8 mouse cellular contexts compared by ENCODE assay signal in genomic region chr2:164785481-164786387, GRCm38 (mm10). TPM values are rescaled to one million over a fixed set of nuclear protein-coding genes. Genes with fewer than 3 reads are reported as not detected.
DNase-seq lines count a peak whose midpoint lies in the region; ATAC-seq and TF ChIP-seq lines count a peak whose summit lies in the region.

Gene Snx21, plus strand, starts transcription at chr2:164785823.

- peak; percentile 49 for TF ChIP-seq CTCF in hindbrain, postnatal 0 days (IDR thresholded peaks at IDR 0.05; ENCODE audit: low read depth)

- DNase-seq in adrenal gland, adult (ENCODE audit: inconsistent age in 2 of 2, low spot score in 1 of 2): peak; percentile 98
- DNase-seq in embryo, embryonic 10 days (ENCODE audit: low spot score): peak; percentile 83
- peak; percentile 89 to 94 for DNase-seq in gastrocnemius, adult 8-10 months (ENCODE audit: low spot score in 2 of 2)
- peak; percentile 89 for DNase-seq in hindbrain, postnatal 0 days (ENCODE audit: low spot score)
- peak; percentile 70 to 87 for DNase-seq in left cerebral cortex, adult 9 months (ENCODE audit: low spot score in 2 of 2)
- peak; percentile 89 for DNase-seq in right cerebral cortex, postnatal 10 days (ENCODE audit: low spot score in 2 of 2)
- peak; percentile 92 for DNase-seq in urinary bladder, postnatal 14 days (ENCODE audit: low spot score)

- H3K4me2 ChIP-seq in hindbrain, postnatal 0 days (ENCODE audit: low read depth, low read length): peak within 1 kb of the TSS; percentile 93

- H3K9me3 ChIP-seq in hindbrain, postnatal 0 days (ENCODE audit: low read length): no peaks in the 10 kb centered on the region
- H3K9me3 ChIP-seq in megakaryocyte, embryonic 14.5 days: no peaks in the 10 kb centered on the region

- peak; percentile 92 for ATAC-seq in hindbrain, postnatal 0 days

- H3K4me1 ChIP-seq in hindbrain, postnatal 0 days (ENCODE audit: insufficient read depth, low read length): no peaks in the 10 kb centered on the region; the same call in 1 of the 2 replicates
- peaks cover 49% of the 10 kb centered on the region for H3K4me1 ChIP-seq in megakaryocyte, embryonic 14.5 days

- peak within 1 kb of the TSS; percentile 75 for H3K4me3 ChIP-seq in hindbrain, postnatal 0 days (ENCODE audit: low read length)
- H3K4me3 ChIP-seq in megakaryocyte, embryonic 14.5 days (replicated peaks): peak within 1 kb of the TSS; percentile 93

- H3K9ac ChIP-seq in hindbrain, postnatal 0 days (replicated peaks; ENCODE audit: low read length): peak within 1 kb of the TSS; percentile 92

- 0 out of 2 replicates have a peak, but pooled peaks cover 4% of the 10 kb centered on the region for H3K36me3 ChIP-seq in hindbrain, postnatal 0 days (ENCODE audit: insufficient read depth, low read length)
- peaks cover 24% of the 10 kb centered on the region for H3K36me3 ChIP-seq in megakaryocyte, embryonic 14.5 days (replicated peaks; ENCODE audit: low read length)

- WGBS in hindbrain, postnatal 0 days: under 1% methylated on average over 66 of the region's 89 CpGs

- H3K27ac ChIP-seq in hindbrain, postnatal 0 days: peak within 1 kb of the TSS; percentile 89

- H3K27me3 ChIP-seq in hindbrain, postnatal 0 days (ENCODE audit: insufficient read depth, low read length): no peaks in the 10 kb centered on the region
- peaks cover 13% of the 10 kb centered on the region for H3K27me3 ChIP-seq in megakaryocyte, embryonic 14.5 days (replicated peaks)

RNA-seq across cellular contexts. Expression of gene Snx21, which starts in this region (rescaled TPM):
- total RNA-seq in gastrocnemius, adult 8-10 months (2022): 10 to 100 TPM; 23.5 to 24.8 (median 24.4) TPM
- 102 and 106 TPM in 2 replicates for total RNA-seq in hindbrain, postnatal 0 days (2014; rRNA removed)
- polyA plus RNA-seq in hindbrain, postnatal 0 days (2015; fragmentation: Nextera tagmentation; extraction: Ambion mirVana): 44.7 and 47.6 TPM in 2 replicates
- polyA plus RNA-seq in megakaryocyte, embryonic 14.5 days (2012; ENCODE audit: insufficient read depth, low replicate concordance): 7.7 and 9.9 TPM in 2 replicates

Comparison
In these comparisons a context has a peak if more than half of its experiments do, and no peak if none do; other contexts are left out.
1. Peak in every context shown above with its lines: DNase-seq, ATAC-seq, H3K4me3 ChIP-seq and H3K27ac ChIP-seq.